Mouse (Mus musculus) bone marrow macrophage, adult 2 months (primary cell): ENCODE results near the gene Olfr781.
"Not testable (repeated sequence)": the region's sequence is repeated elsewhere in the genome, so short reads cannot be mapped to it uniquely, and the experiment has no call there.

Source experiments
- CTCF ChIP-seq: IDR thresholded peaks from 2 replicates; pipeline ENCODE4 v1.5.1; 2012; ENCODE audit warnings: low read depth, mild to moderate bottlenecking, low read length, moderate library complexity
- POLR2A ChIP-seq: IDR thresholded peaks from 2 replicates; pipeline ENCODE4 v1.6.1; 2012; ENCODE audit warnings: mild to moderate bottlenecking, low read depth, low read length, borderline replicate concordance

GRCm38 (mm10) chr10:129356496-129356895 lies 27.8 kb downstream of the Olfr781 start:
- TF ChIP-seq POLR2A, CTCF: not testable (repeated sequence)
